Mouse (Mus musculus) forebrain, embryonic 11.5 days (tissue): ENCODE measurements at regions not wholly inside any gene's neighbourhood (a gene's known extent, or its start where the extent isn't known, plus 50 kb on each side); places are given as distances from the start of the nearest gene placed in this dataset.
A peak's percentile ranks its signal among the peaks of the same experiment; 100 is the strongest.

Experiments
- ATAC-seq: fragments of 200-750 bp; cut with Nextera tagmentation; replicated peaks from 2 replicates; pipeline ENCODE4 v1.8.0; 2017; ENCODE audit warnings: moderate TSS enrichment; ENCODE audit not compliant: low FRiP score
- DNase-seq: peaks from one replicate; pipeline ENCODE4 v3.0.0-alpha.2; 2017; ENCODE audit warnings: low spot score
- H3K27ac ChIP-seq: fragments of 300-500 bp; sonication (generic); 2 replicates; pipeline ENCODE4 v1.5.1; 2014; ENCODE audit warnings: low read depth, low read length
- H3K27me3 ChIP-seq: fragments of 300-500 bp; sonication (generic); 2 replicates; pipeline ENCODE4 v1.6.1; 2014; ENCODE audit warnings: mild to moderate bottlenecking, low read length, mixed read lengths; ENCODE audit not compliant: control insufficient read depth, insufficient read depth
- H3K36me3 ChIP-seq: fragments of 300-500 bp; sonication (generic); 2 replicates; pipeline ENCODE4 v1.6.1; 2014; ENCODE audit warnings: mild to moderate bottlenecking, low read length, moderate library complexity, mixed read lengths; ENCODE audit not compliant: control insufficient read depth, insufficient read depth
- H3K4me1 ChIP-seq: fragments of 300-500 bp; sonication (generic); replicated peaks from 2 replicates; pipeline ENCODE4 v1.6.1; 2014; ENCODE audit warnings: low read length, mixed read lengths; ENCODE audit not compliant: control insufficient read depth, insufficient read depth
- H3K4me2 ChIP-seq: fragments of 300-500 bp; sonication (generic); 2 replicates; pipeline ENCODE4 v1.6.1; 2014; ENCODE audit warnings: low read depth, mild to moderate bottlenecking, low read length, moderate library complexity, mixed read lengths; ENCODE audit not compliant: severe bottlenecking
- H3K4me3 ChIP-seq: fragments of 300-500 bp; sonication (generic); 2 replicates; pipeline ENCODE4 v1.5.1; 2014; ENCODE audit warnings: low read depth, low read length
- H3K9ac ChIP-seq: fragments of 300-500 bp; sonication (generic); 2 replicates; pipeline ENCODE4 v1.6.1; 2014; ENCODE audit warnings: low read length
- H3K9me3 ChIP-seq: fragments of 300-500 bp; sonication (generic); 2 replicates; pipeline ENCODE4 v1.6.1; 2016; ENCODE audit warnings: low read length, mixed read lengths; ENCODE audit not compliant: control insufficient read depth
- WGBS: fragments of 180-500 bp; shearing (Covaris S2); extraction: QIAGEN DNeasy Blood & Tissue Kit; methylation state at CpG from one replicate; pipeline ENCODE4 v1.1.7; 2014; 5-methylcytosine and 5-hydroxymethylcytosine counted together

GRCm38 (mm10) chr14:114821672-114822071 lies 270.3 kb upstream of the Gpc5 start:
- Histone ChIP-seq H3K27me3 (no peaks in the 10 kb centered on the region), H3K27ac (no peak overlapping the region), H3K4me3 (no peak overlapping the region), H3K4me1 (peaks cover 6% of the 10 kb centered on the region; the same call in 1 of the 2 replicates), H3K36me3 (no peaks in the 10 kb centered on the region), H3K4me2 (no peak overlapping the region), H3K9me3 (no peaks in the 10 kb centered on the region), H3K9ac (no peak overlapping the region)
- DNase-seq (no peak), ATAC-seq (0 out of 2 replicates have a peak, but pooled peaks have one; percentile 46)
- 85% methylated on average over 5 of the region's 5 CpGs for WGBS

GRCm38 (mm10) chr14:114826662-114827321 lies 265.2 kb upstream of the Gpc5 start:
- H3K4me1 ChIP-seq, result no peaks in the 10 kb centered on the region
- H3K4me2 ChIP-seq, result no peak overlapping the region
- H3K9ac ChIP-seq, result no peak overlapping the region
- no peaks in the 10 kb centered on the region for H3K27me3 ChIP-seq
- no peaks in the 10 kb centered on the region for H3K36me3 ChIP-seq
- DNase-seq, result no peak
- no peak overlapping the region for H3K27ac ChIP-seq
- 70% methylated on average over 10 of the region's 10 CpGs for WGBS
- ATAC-seq, result no peak
- no peak overlapping the region for H3K4me3 ChIP-seq
- H3K9me3 ChIP-seq, result no peaks in the 10 kb centered on the region

GRCm38 (mm10) chr14:114829310-114829709 lies 262.7 kb upstream of the Gpc5 start:
- Histone ChIP-seq H3K9ac (no peak overlapping the region), H3K4me2 (no peak overlapping the region), H3K27ac (no peak overlapping the region), H3K4me3 (no peak overlapping the region), H3K36me3 (no peaks in the 10 kb centered on the region), H3K9me3 (no peaks in the 10 kb centered on the region), H3K27me3 (no peaks in the 10 kb centered on the region), H3K4me1 (no peaks in the 10 kb centered on the region)
- 30% methylated on average over 2 of the region's 2 CpGs for WGBS
- no peak for DNase-seq
- ATAC-seq, result no peak

GRCm38 (mm10) chr14:114832987-114833386 lies 259.0 kb upstream of the Gpc5 start:
- Histone ChIP-seq H3K4me2 (no peak overlapping the region), H3K9me3 (no peaks in the 10 kb centered on the region), H3K27me3 (no peaks in the 10 kb centered on the region), H3K4me1 (no peaks in the 10 kb centered on the region), H3K27ac (no peak overlapping the region), H3K36me3 (no peaks in the 10 kb centered on the region), H3K4me3 (no peak overlapping the region), H3K9ac (no peak overlapping the region)
- ATAC-seq (no peak), DNase-seq (no peak)
- 59% methylated on average over 11 of the region's 11 CpGs for WGBS

GRCm38 (mm10) chr14:114836723-114837349 lies 255.2 kb upstream of the Gpc5 start:
- Histone ChIP-seq H3K9ac (no peak overlapping the region), H3K36me3 (no peaks in the 10 kb centered on the region), H3K27ac (no peak overlapping the region), H3K9me3 (no peaks in the 10 kb centered on the region), H3K4me2 (no peak overlapping the region), H3K4me1 (0 out of 2 replicates have a peak, but pooled peaks cover 2% of the 10 kb centered on the region), H3K27me3 (no peaks in the 10 kb centered on the region), H3K4me3 (no peak overlapping the region)
- no peak for DNase-seq
- ATAC-seq, result no peak
- 66% methylated on average over 3 of the region's 3 CpGs for WGBS

- Histone ChIP-seq H3K36me3 (no peaks in the 10 kb centered on the region), H3K4me3 (no peak overlapping the region), H3K27me3 (no peaks in the 10 kb centered on the region), H3K9ac (no peak overlapping the region), H3K27ac (no peak overlapping the region), H3K9me3 (no peaks in the 10 kb centered on the region), H3K4me1 (0 out of 2 replicates have a peak, but pooled peaks cover 2% of the 10 kb centered on the region), H3K4me2 (no peak overlapping the region)
- DNase-seq (no peak), ATAC-seq (no peak)
- 27% methylated on average over 16 of the region's 16 CpGs for WGBS
These were observed 254.3 kb upstream of the Gpc5 start for GRCm38 (mm10) chr14:114837652-114838276.

- H3K27ac ChIP-seq, result no peak overlapping the region
- DNase-seq, result no peak
These were observed 252.6 kb upstream of the Gpc5 start for GRCm38 (mm10) chr14:114839340-114839903.

GRCm38 (mm10) chr14:114840766-114841165 lies 251.2 kb upstream of the Gpc5 start:
- no peaks in the 10 kb centered on the region for H3K36me3 ChIP-seq
- H3K4me2 ChIP-seq, result no peak overlapping the region
- no peak overlapping the region for H3K4me3 ChIP-seq
- WGBS, result 88% methylated on average over 5 of the region's 5 CpGs
- H3K9me3 ChIP-seq, result no peaks in the 10 kb centered on the region
- 0 out of 2 replicates have a peak, but pooled peaks cover 2% of the 10 kb centered on the region for H3K4me1 ChIP-seq
- ATAC-seq (no peak), DNase-seq (no peak)
- H3K27ac ChIP-seq, result no peak overlapping the region
- H3K27me3 ChIP-seq, result no peaks in the 10 kb centered on the region
- H3K9ac ChIP-seq, result no peak overlapping the region

More at GRCm38 (mm10) chr14:114839340-114839903, 252.6 kb upstream of the Gpc5 start:
- ATAC-seq, result peak; percentile 85
- no peaks in the 10 kb centered on the region for H3K36me3 ChIP-seq
- no peak overlapping the region for H3K4me3 ChIP-seq
- WGBS, result 9% methylated on average over 2 of the region's 2 CpGs
- 0 out of 2 replicates have a peak, but pooled peaks cover 2% of the 10 kb centered on the region for H3K4me1 ChIP-seq
- H3K27me3 ChIP-seq, result no peaks in the 10 kb centered on the region
- no peak overlapping the region for H3K4me2 ChIP-seq
- no peak overlapping the region for H3K9ac ChIP-seq
- no peaks in the 10 kb centered on the region for H3K9me3 ChIP-seq
